Mouse (Mus musculus): ENCODE measurements around the gene Il11. TPM values are rescaled to one million over a fixed set of nuclear protein-coding genes. Genes with fewer than 3 reads are reported as not detected.

Gene Il11
- polyA plus RNA-seq, 1 experiment from 2014 or later: 0.17 TPM

DNA sequence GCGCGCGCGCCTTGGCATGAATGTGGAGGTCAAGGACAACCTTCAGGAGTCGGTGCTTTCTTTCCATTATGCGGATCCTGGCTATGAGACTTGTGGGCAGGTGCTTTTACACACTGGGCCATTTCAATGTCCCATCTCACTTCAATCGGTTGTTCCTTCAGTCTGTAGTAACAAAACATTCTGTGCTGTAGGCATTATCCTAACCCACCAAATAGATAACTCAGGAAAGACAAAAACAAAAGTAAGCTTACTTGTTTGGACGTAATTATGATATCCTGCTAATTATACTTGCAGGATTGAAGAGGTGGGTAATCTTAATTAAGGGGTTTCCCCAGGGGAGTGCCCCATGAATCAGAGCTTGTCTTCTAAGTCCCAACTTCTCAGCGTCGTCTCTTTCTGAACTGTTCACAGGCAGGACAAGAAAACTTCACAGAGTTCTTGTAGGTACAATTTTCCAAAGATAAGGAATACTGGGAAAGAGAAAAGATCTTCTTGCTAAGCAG lies 43.6 kb downstream of the Il11 start:
- Histone ChIP-seq H3K4me3 (peak overlapping the region; percentile 37), H3K4me1 (peaks cover 38% of the 10 kb centered on the region), H3K9me3 (replicated peaks) (no peaks in the 10 kb centered on the region), H3K27ac (peak overlapping the region; percentile 72), H3K36me3 (ENCODE audit: poor library complexity, severe bottlenecking) (peaks cover 19% of the 10 kb centered on the region), H3K4me2 (peak overlapping the region; percentile 65), H3K9ac (peak overlapping the region; percentile 51), H3K27me3 (no peaks in the 10 kb centered on the region)
- WGBS: 31% methylated on average over 10 of the region's 10 CpGs
- ATAC-seq: no peak

DNA sequence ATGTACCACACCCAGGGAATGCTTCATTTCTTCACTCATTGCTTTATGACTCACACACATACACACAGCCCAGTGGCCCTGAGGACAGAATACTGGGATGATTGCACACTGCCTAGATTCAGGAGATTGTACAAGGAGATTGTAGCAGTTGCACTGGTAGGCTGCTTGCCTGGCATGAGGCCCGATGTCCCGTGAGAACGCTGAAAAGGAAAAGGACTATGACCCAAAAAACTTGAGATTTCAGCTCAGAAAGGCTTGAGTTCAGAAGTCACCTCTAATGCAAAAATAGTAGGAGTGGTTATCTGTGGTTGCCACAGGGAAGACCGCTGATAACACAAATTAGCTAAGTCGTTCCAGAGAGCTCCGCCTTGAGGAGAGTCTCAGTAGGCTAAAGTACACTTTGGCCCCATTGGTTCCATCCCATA lies 49.7 kb downstream of the Il11 start:
- Histone ChIP-seq H3K9ac (no peak overlapping the region), H3K4me2 (no peak overlapping the region), H3K27ac (no peak overlapping the region), H3K4me3 (no peak overlapping the region), H3K36me3 (ENCODE audit: poor library complexity, severe bottlenecking) (no peaks in the 10 kb centered on the region), H3K4me1 (no peaks in the 10 kb centered on the region), H3K9me3 (replicated peaks) (no peaks in the 10 kb centered on the region), H3K27me3 (no peaks in the 10 kb centered on the region)
- no peak for ATAC-seq
- WGBS: 75% methylated on average over 6 of the region's 6 CpGs

GRCm38 (mm10) chr7:4731090-4731489 lies 51.6 kb downstream of the Il11 start:
- no peak for ATAC-seq

GRCm38 (mm10) chr7:4725169-4725568 lies 57.5 kb downstream of the Il11 start, which contains the start of gene Tmem150b:
TSS of gene Tmem150b (minus strand) at chr7:4725249.
- H3K4me2 ChIP-seq: no peak within 1 kb of the TSS
- WGBS: 85% methylated on average over 7 of the region's 7 CpGs
- no peaks in the 10 kb centered on the region for H3K27me3 ChIP-seq
- no peak within 1 kb of the TSS for H3K9ac ChIP-seq
- H3K4me1 ChIP-seq: no peaks in the 10 kb centered on the region
- H3K36me3 ChIP-seq (ENCODE audit: poor library complexity, severe bottlenecking): no peaks in the 10 kb centered on the region
- H3K4me3 ChIP-seq: no peak within 1 kb of the TSS
- H3K9me3 ChIP-seq (replicated peaks): no peaks in the 10 kb centered on the region
- no peak for ATAC-seq
- no peak within 1 kb of the TSS for H3K27ac ChIP-seq

More at GRCm38 (mm10) chr7:4731090-4731489, 51.6 kb downstream of the Il11 start:
- H3K4me1 ChIP-seq: no peaks in the 10 kb centered on the region
- H3K27ac ChIP-seq: no peak overlapping the region
- no peak overlapping the region for H3K4me2 ChIP-seq
- H3K9me3 ChIP-seq (replicated peaks): no peaks in the 10 kb centered on the region
- no peaks in the 10 kb centered on the region for H3K27me3 ChIP-seq
- no peak overlapping the region for H3K4me3 ChIP-seq
- WGBS: 79% methylated on average over 5 of the region's 5 CpGs
- H3K9ac ChIP-seq: no peak overlapping the region
- no peaks in the 10 kb centered on the region for H3K36me3 ChIP-seq (ENCODE audit: poor library complexity, severe bottlenecking)

GRCm38 (mm10) chr7:4724359-4724758 lies 58.3 kb downstream of the Il11 start:
- Histone ChIP-seq H3K27ac (no peak overlapping the region), H3K4me3 (no peak overlapping the region), H3K4me1 (no peaks in the 10 kb centered on the region), H3K27me3 (no peaks in the 10 kb centered on the region), H3K9ac (no peak overlapping the region), H3K36me3 (ENCODE audit: poor library complexity, severe bottlenecking) (no peaks in the 10 kb centered on the region), H3K4me2 (no peak overlapping the region), H3K9me3 (replicated peaks) (no peaks in the 10 kb centered on the region)
- ATAC-seq: no peak
- WGBS: 88% methylated on average over 3 of the region's 3 CpGs

DNA sequence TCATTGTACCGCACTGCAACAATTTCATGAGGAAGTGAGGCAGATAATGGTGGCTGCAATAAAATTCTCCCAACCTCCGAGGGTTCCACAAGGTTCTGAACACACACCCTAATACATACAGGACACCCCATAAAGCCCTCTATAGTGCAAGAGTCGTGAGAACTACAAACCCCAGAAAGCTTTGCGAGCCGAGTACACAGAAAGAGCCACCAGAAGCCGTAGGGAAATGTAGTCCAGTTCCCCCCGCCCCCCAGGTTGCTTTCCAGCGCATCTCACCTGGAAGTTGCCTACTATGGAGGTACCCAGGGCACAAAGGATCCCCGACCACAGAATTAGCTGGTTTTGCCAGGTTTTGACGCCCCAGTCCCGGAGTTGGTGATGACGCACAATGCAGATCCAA lies 59.2 kb downstream of the Il11 start:
- H3K36me3 ChIP-seq (ENCODE audit: poor library complexity, severe bottlenecking): no peaks in the 10 kb centered on the region
- H3K4me2 ChIP-seq: peak overlapping the region; percentile 57
- no peaks in the 10 kb centered on the region for H3K4me1 ChIP-seq
- ATAC-seq: peak; percentile 65
- H3K9ac ChIP-seq: peak overlapping the region; percentile 45; the same call in 1 of the 2 replicates
- H3K27me3 ChIP-seq: no peaks in the 10 kb centered on the region
- H3K4me3 ChIP-seq: peak overlapping the region; percentile 30
- 42% methylated on average over 12 of the region's 12 CpGs for WGBS
- no peaks in the 10 kb centered on the region for H3K9me3 ChIP-seq (replicated peaks)
- H3K27ac ChIP-seq: no peak overlapping the region

Other genes starting within 250 kb of the Il11 start
- 64.0 and 86.3 TPM in 2 replicates for gene Syt5, start 235.3 kb downstream of the Il11 start, polyA plus RNA-seq (2015; fragmentation: Nextera tagmentation; extraction: Ambion mirVana)
- 0.09 and 0.13 TPM in 2 replicates for gene Ptprh, start 178.8 kb downstream of the Il11 start, polyA plus RNA-seq (2015; fragmentation: Nextera tagmentation; extraction: Ambion mirVana)
- gene Tmem86b, start 151.4 kb downstream of the Il11 start, polyA plus RNA-seq (2015; fragmentation: Nextera tagmentation; extraction: Ambion mirVana): 2.9 and 3.3 TPM in 2 replicates
- 7.8 and 8.1 TPM in 2 replicates for gene Ppp6r1, start 123.8 kb downstream of the Il11 start, polyA plus RNA-seq (2015; fragmentation: Nextera tagmentation; extraction: Ambion mirVana)
- gene Hspbp1, start 97.8 kb downstream of the Il11 start, polyA plus RNA-seq (2015; fragmentation: Nextera tagmentation; extraction: Ambion mirVana): 117 and 125 TPM in 2 replicates
- gene Brsk1, start 92.3 kb downstream of the Il11 start, polyA plus RNA-seq (2015; fragmentation: Nextera tagmentation; extraction: Ambion mirVana): 6.1 and 6.5 TPM in 2 replicates
- 0.27 and 0.29 TPM in 2 replicates for gene Tmem150b, start 57.6 kb downstream of the Il11 start, polyA plus RNA-seq (2015; fragmentation: Nextera tagmentation; extraction: Ambion mirVana)
- gene Kmt5c, start 42.7 kb downstream of the Il11 start, polyA plus RNA-seq (2015; fragmentation: Nextera tagmentation; extraction: Ambion mirVana): 75.3 and 84.3 TPM in 2 replicates
- 17.8 and 22.1 TPM in 2 replicates for gene Cox6b2, start 29.8 kb downstream of the Il11 start, polyA plus RNA-seq (2015; fragmentation: Nextera tagmentation; extraction: Ambion mirVana)
- not detected in 2 replicates for gene Fam71e2, start 11.6 kb downstream of the Il11 start, polyA plus RNA-seq (2015; fragmentation: Nextera tagmentation; extraction: Ambion mirVana)
- gene Tmem190, start 78 bp upstream of the Il11 start, polyA plus RNA-seq (2015; fragmentation: Nextera tagmentation; extraction: Ambion mirVana): not detected in 2 replicates
- 2.6 and 2.7 TPM in 2 replicates for gene Tmem238, start 6.8 kb upstream of the Il11 start, polyA plus RNA-seq (2015; fragmentation: Nextera tagmentation; extraction: Ambion mirVana)
- gene Rpl28, start 10.0 kb upstream of the Il11 start, polyA plus RNA-seq (2015; fragmentation: Nextera tagmentation; extraction: Ambion mirVana): 244 and 284 TPM in 2 replicates
- 398 and 454 TPM in 2 replicates for gene Ube2s, start 29.7 kb upstream of the Il11 start, polyA plus RNA-seq (2015; fragmentation: Nextera tagmentation; extraction: Ambion mirVana)
- gene Shisa7, start 61.8 kb upstream of the Il11 start, polyA plus RNA-seq (2015; fragmentation: Nextera tagmentation; extraction: Ambion mirVana): 5.6 and 7.1 TPM in 2 replicates
- 2.7 and 3.4 TPM in 2 replicates for gene Isoc2b, start 87.4 kb upstream of the Il11 start, polyA plus RNA-seq (2015; fragmentation: Nextera tagmentation; extraction: Ambion mirVana)
- gene Isoc2a, start 94.3 kb upstream of the Il11 start, polyA plus RNA-seq (2015; fragmentation: Nextera tagmentation; extraction: Ambion mirVana): 0.63 and 0.77 TPM in 2 replicates
- gene Gm36210, start 123.7 kb upstream of the Il11 start, polyA plus RNA-seq (2015; fragmentation: Nextera tagmentation; extraction: Ambion mirVana): 0.26 and 0.45 TPM in 2 replicates
- gene Zfp628, start 132.4 kb upstream of the Il11 start, polyA plus RNA-seq (2015; fragmentation: Nextera tagmentation; extraction: Ambion mirVana): 4.3 and 4.5 TPM in 2 replicates
- 21.2 and 24.9 TPM in 2 replicates for gene Nat14, start 139.2 kb upstream of the Il11 start, polyA plus RNA-seq (2015; fragmentation: Nextera tagmentation; extraction: Ambion mirVana)
- 0.23 and 0.30 TPM in 2 replicates for gene Ssc5d, start 142.9 kb upstream of the Il11 start, polyA plus RNA-seq (2015; fragmentation: Nextera tagmentation; extraction: Ambion mirVana)
- gene Sbk2, start 181.5 kb upstream of the Il11 start, polyA plus RNA-seq (2015; fragmentation: Nextera tagmentation; extraction: Ambion mirVana): not detected in 2 replicates
- gene Sbk3, start 188.3 kb upstream of the Il11 start, polyA plus RNA-seq (2015; fragmentation: Nextera tagmentation; extraction: Ambion mirVana): 0.09 and 0.19 TPM in 2 replicates
- gene Zfp579, start 213.3 kb upstream of the Il11 start, polyA plus RNA-seq (2015; fragmentation: Nextera tagmentation; extraction: Ambion mirVana): 51.2 and 56.5 TPM in 2 replicates
- 9.1 and 10.4 TPM in 2 replicates for gene Zfp524, start 231.6 kb upstream of the Il11 start, polyA plus RNA-seq (2015; fragmentation: Nextera tagmentation; extraction: Ambion mirVana)
- 46.6 and 51.2 TPM in 2 replicates for gene Fiz1, start 231.8 kb upstream of the Il11 start, polyA plus RNA-seq (2015; fragmentation: Nextera tagmentation; extraction: Ambion mirVana)
- 1.5 and 2.1 TPM in 2 replicates for gene Gm44973, start 232.6 kb upstream of the Il11 start, polyA plus RNA-seq (2015; fragmentation: Nextera tagmentation; extraction: Ambion mirVana)
- gene Zfp865, start 237.5 kb upstream of the Il11 start, polyA plus RNA-seq (2015; fragmentation: Nextera tagmentation; extraction: Ambion mirVana): 5.1 and 5.4 TPM in 2 replicates
- 17.0 and 19.7 TPM in 2 replicates for gene Ccdc106, start 237.7 kb upstream of the Il11 start, polyA plus RNA-seq (2015; fragmentation: Nextera tagmentation; extraction: Ambion mirVana)